Mouse (Mus musculus) heart, postnatal 0 days (tissue): Measurements from ENCODE around the gene Mrpl35. TPM values are rescaled to one million over a fixed set of nuclear protein-coding genes. Genes with fewer than 3 reads are reported as not detected.

Source experiments
- ATAC-seq: fragments of 200-750 bp; cut with Nextera tagmentation; 2 replicates; pipeline ENCODE4 v1.8.0; 2017; ENCODE audit warnings: low read depth, moderate number of reproducible peaks, moderate library complexity; ENCODE audit not compliant: insufficient read depth
- DNase-seq: peaks from one replicate; pipeline ENCODE4 v3.0.0-alpha.2; 2016; ENCODE audit warnings: low spot score
- H3K27ac ChIP-seq: fragments of 300-500 bp; sonication (generic); 2 replicates; pipeline ENCODE4 v1.5.1; 2014; ENCODE audit warnings: low read depth, mild to moderate bottlenecking
- H3K27me3 ChIP-seq: fragments of 300-500 bp; sonication (generic); 2 replicates; pipeline ENCODE4 v1.6.1; 2014; ENCODE audit warnings: low read length, mixed read lengths; ENCODE audit not compliant: control insufficient read depth, insufficient read depth
- H3K36me3 ChIP-seq: fragments of 300-500 bp; sonication (generic); replicated peaks from 2 replicates; pipeline ENCODE4 v1.6.1; 2014; ENCODE audit warnings: low read length, mixed read lengths; ENCODE audit not compliant: control insufficient read depth, insufficient read depth
- H3K4me1 ChIP-seq: fragments of 300-500 bp; sonication (generic); 2 replicates; pipeline ENCODE4 v1.6.1; 2014; ENCODE audit warnings: antibody characterized with exemption; ENCODE audit not compliant: control insufficient read depth, insufficient read depth
- H3K4me2 ChIP-seq: fragments of 300-500 bp; sonication (generic); 2 replicates; pipeline ENCODE4 v1.6.1; 2014; ENCODE audit warnings: low read depth, mild to moderate bottlenecking, low read length, moderate library complexity
- H3K4me3 ChIP-seq: fragments of 300-500 bp; sonication (generic); 2 replicates; pipeline ENCODE4 v1.5.1; 2014; ENCODE audit warnings: low read depth, low read length
- H3K9ac ChIP-seq: fragments of 300-500 bp; sonication (generic); replicated peaks from 2 replicates; pipeline ENCODE4 v1.6.1; 2014; ENCODE audit warnings: low read depth, low read length, mixed read lengths
- H3K9me3 ChIP-seq: fragments of 300-500 bp; sonication (generic); replicated peaks from 2 replicates; pipeline ENCODE4 v1.6.1; 2016; ENCODE audit warnings: low read length; ENCODE audit not compliant: control insufficient read depth
- CTCF ChIP-seq: IDR thresholded peaks from 2 replicates; pipeline ENCODE4 v1.5.1; 2016; ENCODE audit warnings: antibody characterized with exemption, control low read depth, low read depth
- EP300 ChIP-seq: IDR thresholded peaks from 2 replicates; pipeline ENCODE4 v1.6.1; 2016; ENCODE audit warnings: antibody characterized with exemption, low read depth
- WGBS: fragments of 180-500 bp; shearing (Covaris S2); extraction: QIAGEN DNeasy Blood & Tissue Kit; methylation state at CpG from one replicate; pipeline ENCODE4 v1.1.7; 2014; 5-methylcytosine and 5-hydroxymethylcytosine counted together
- polyA plus RNA-seq: library from polyadenylated mRNA; unstranded; fragments of >200 nt; fragmentation: Nextera tagmentation; extraction: Ambion mirVana; gene quantifications from 2 replicates; pipeline ENCODE4 v1.2.1, GENCODE M21; 2015
- total RNA-seq: library from RNA; depleted of rRNA; stranded (reverse); fragments of >200 nt; gene quantifications from 2 replicates; pipeline ENCODE4 v1.2.3, GENCODE M21; 2014; ENCODE audit warnings: low replicate concordance

Gene Mrpl35
- total and polyA plus RNA-seq, 2 experiments from 2014 or later: 8.9 to 92.1 TPM

DNA sequence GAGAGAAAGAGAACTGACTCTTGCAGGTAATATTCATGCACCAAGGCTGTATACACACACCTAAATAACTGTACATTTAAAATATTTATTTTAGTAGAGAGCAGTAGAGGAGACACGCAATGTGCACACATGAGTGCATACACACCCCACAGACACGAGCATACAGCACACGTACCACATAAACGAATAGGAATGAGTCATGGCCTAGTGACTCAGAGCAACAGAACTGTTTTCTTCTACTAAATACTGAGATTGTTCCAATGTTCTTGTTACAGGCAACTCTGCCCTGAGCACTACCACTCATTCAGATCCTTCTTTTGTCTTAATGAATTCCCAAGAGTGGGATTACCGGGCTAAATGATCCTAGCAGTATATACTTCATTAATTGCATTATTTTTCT lies 48.8 kb downstream of the Mrpl35 start:
- H3K4me2 ChIP-seq: no peak overlapping the region
- H3K9ac ChIP-seq: no peak overlapping the region
- 87% methylated on average over 5 of the region's 5 CpGs for WGBS
- H3K27me3 ChIP-seq: no peaks in the 10 kb centered on the region
- H3K9me3 ChIP-seq: no peaks in the 10 kb centered on the region
- H3K4me3 ChIP-seq: no peak overlapping the region
- DNase-seq (no peak), ATAC-seq (no peak)
- no peaks in the 10 kb centered on the region for H3K4me1 ChIP-seq
- peaks cover 9% of the 10 kb centered on the region; the same call in 1 of the 2 replicates for H3K36me3 ChIP-seq
- TF ChIP-seq EP300 (no peak), CTCF (no peak)
- H3K27ac ChIP-seq: no peak overlapping the region

DNA sequence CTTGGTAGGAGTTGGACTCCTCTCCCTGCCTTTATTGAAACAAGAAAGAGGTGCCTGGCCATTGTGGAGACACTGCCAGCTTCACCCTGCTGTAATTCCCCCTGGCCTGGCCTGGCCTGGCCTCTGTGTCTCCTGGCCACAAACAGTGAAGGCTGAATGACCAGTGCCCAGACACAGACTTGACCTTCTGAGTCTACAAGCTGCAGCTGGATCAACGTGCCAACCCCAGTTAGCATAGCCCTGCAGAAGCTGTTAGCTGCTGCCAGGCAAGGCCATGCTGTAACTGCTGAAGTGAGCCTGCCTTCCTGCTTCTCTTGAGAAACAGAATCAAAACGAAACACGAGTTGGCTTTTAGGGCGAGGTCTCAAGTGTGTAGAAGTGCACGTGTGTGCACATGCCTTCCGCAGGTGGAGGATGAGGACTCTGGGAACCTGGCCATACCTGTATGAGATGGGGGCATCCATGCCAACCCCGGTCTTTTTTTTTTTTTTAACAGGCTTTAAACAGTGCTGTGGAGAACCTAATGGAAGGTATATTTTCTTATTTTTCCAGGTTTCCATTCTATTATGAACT lies 54.0 kb downstream of the Mrpl35 start:
- Histone ChIP-seq H3K9me3 (no peaks in the 10 kb centered on the region), H3K27ac (no peak overlapping the region), H3K4me3 (no peak overlapping the region), H3K27me3 (no peaks in the 10 kb centered on the region), H3K9ac (no peak overlapping the region), H3K4me1 (no peaks in the 10 kb centered on the region), H3K36me3 (peaks cover 9% of the 10 kb centered on the region; the same call in 1 of the 2 replicates), H3K4me2 (no peak overlapping the region)
- no peak for ATAC-seq
- no peak for DNase-seq
- TF ChIP-seq EP300: no peak
- no peak for TF ChIP-seq CTCF
- WGBS: 86% methylated on average over 7 of the region's 7 CpGs

DNA sequence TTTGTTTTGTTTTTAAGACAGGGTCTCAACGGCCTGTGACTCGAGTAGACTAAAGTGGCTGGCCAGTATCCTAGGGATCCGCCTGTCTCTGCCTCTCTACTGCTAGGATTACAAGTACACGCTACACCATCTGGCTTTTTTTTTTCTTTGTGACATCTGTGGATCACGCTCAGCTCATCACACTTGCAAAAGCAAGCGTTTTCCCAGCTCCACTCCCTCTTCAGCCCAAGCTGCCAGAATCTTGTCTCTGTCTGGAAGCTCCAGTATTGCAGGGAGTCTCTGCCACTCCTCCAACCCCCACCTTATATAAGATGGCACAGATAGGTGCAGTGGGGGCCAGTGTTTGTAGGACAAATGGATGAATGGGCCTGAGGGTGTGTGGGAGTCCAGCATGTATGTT lies 54.6 kb downstream of the Mrpl35 start:
- H3K27ac ChIP-seq: no peak overlapping the region
- no peak for DNase-seq
- no peak overlapping the region for H3K4me2 ChIP-seq
- no peaks in the 10 kb centered on the region for H3K9me3 ChIP-seq
- no peaks in the 10 kb centered on the region for H3K27me3 ChIP-seq
- TF ChIP-seq EP300 (no peak), CTCF (no peak)
- H3K36me3 ChIP-seq: 0 out of 2 replicates have a peak, but pooled peaks cover 9% of the 10 kb centered on the region
- ATAC-seq: no peak
- WGBS: 89% methylated on average over 6 of the region's 6 CpGs
- H3K4me3 ChIP-seq: no peak overlapping the region
- H3K9ac ChIP-seq: no peak overlapping the region
- no peaks in the 10 kb centered on the region for H3K4me1 ChIP-seq

DNA sequence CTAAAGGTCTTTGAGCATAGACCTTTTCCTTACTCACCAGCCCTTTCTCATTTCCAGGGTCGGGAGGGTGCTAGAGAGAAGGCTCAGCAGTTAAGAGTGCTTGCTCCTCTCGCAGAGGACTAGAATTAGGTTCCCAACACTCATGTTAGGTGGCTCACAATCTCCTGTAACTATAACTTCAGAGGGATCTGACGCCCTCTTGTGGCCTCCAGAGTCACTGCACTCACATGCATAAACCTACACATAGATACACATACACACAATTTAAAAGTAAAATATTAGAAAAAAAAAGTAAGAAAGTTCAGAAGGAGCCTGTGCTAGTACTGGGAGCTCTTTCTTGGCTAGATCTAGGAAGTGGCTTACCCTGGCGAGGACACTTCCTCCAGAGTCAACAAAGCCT lies 55.5 kb downstream of the Mrpl35 start:
- 92% methylated on average over 4 of the region's 4 CpGs for WGBS
- Histone ChIP-seq H3K27ac (no peak overlapping the region), H3K4me2 (no peak overlapping the region), H3K27me3 (no peaks in the 10 kb centered on the region), H3K9ac (no peak overlapping the region), H3K4me3 (no peak overlapping the region), H3K9me3 (no peaks in the 10 kb centered on the region), H3K4me1 (no peaks in the 10 kb centered on the region), H3K36me3 (0 out of 2 replicates have a peak, but pooled peaks cover 9% of the 10 kb centered on the region)
- no peak for TF ChIP-seq CTCF
- no peak for TF ChIP-seq EP300
- DNase-seq: no peak
- no peak for ATAC-seq

DNA sequence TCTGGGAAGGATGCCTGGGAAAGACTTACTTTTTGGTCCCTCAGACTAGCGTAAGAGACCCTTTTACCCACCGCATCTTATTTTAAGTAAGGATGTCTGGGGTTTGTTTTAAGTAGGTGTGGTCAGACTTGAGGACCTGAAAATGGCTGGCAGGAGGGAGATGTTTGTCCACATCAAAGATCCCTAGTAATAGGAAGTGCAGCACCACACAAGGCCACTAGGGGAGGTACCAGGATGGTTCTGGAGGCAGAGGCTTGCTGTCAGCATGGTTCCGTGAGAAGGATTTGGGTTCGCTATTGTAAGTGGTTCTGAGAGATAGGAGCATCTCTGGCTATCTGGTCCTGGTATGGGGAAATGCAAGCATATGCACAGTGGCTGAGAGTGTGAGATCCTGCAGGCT lies 55.9 kb downstream of the Mrpl35 start:
- no peak for TF ChIP-seq EP300
- TF ChIP-seq CTCF: 0 out of 2 replicates have a peak, but pooled peaks have one; percentile 3
- Histone ChIP-seq H3K36me3 (0 out of 2 replicates have a peak, but pooled peaks cover 11% of the 10 kb centered on the region), H3K9ac (no peak overlapping the region), H3K27ac (no peak overlapping the region), H3K4me2 (no peak overlapping the region), H3K27me3 (no peaks in the 10 kb centered on the region), H3K4me1 (no peaks in the 10 kb centered on the region), H3K9me3 (no peaks in the 10 kb centered on the region), H3K4me3 (no peak overlapping the region)
- no peak for ATAC-seq
- no peak for DNase-seq
- WGBS: 94% methylated on average over 4 of the region's 4 CpGs
